Mouse (Mus musculus): ENCODE data around the gene Megf8.

Megf8 gene

GRCm38 (mm10) chr7:25316532-25317445 is at the start of gene Megf8:
TSS of gene Megf8 (plus strand) at chr7:25317164.
- peak; percentile 94 for DNase-seq (ENCODE audit: low read depth, low spot score)

DNA sequence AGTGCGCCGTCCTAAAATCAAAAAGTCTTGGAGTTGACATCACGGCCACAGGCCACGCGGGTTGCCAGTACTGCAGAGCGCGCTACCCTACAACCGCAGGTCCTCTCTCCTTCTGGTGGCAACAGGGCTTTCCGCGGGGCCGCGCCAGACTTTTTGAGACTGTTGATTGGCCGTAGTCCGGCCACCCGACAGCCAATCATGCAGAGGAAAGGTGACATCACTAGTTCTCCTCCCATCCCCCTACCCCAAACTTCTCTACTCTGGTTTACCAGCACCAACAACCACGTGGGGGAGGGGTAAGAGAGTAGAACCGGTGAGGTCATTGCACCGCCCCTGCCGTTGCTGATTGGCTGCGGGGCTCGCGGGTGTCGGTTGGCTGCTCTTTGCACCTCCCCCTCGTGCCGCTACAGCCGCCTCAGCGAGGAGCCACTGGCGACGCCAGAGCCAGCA is 49.6 kb upstream of the Megf8 start, which contains the start of gene Cic:
Cic (plus strand) TSS at position 404 of the 450 bp plus-strand sequence.
- DNase-seq (ENCODE audit: low read depth, low spot score), result peak; percentile 100
- H3K36me3 ChIP-seq (ENCODE audit: control insufficient read depth, insufficient read depth, low read length, poor library complexity, severe bottlenecking), result no peaks in the 10 kb centered on the region
- no peaks in the 10 kb centered on the region for H3K27me3 ChIP-seq (ENCODE audit: control insufficient read depth, insufficient read depth, low read length, poor library complexity, severe bottlenecking)

More at GRCm38 (mm10) chr7:25316532-25317445, at the start of gene Megf8:
- Histone ChIP-seq H3K27me3 (ENCODE audit: control insufficient read depth, insufficient read depth, low read length, poor library complexity, severe bottlenecking) (peaks cover 5% of the 10 kb centered on the region), H3K36me3 (ENCODE audit: control insufficient read depth, insufficient read depth, low read length, poor library complexity, severe bottlenecking) (no peaks in the 10 kb centered on the region)

DNA sequence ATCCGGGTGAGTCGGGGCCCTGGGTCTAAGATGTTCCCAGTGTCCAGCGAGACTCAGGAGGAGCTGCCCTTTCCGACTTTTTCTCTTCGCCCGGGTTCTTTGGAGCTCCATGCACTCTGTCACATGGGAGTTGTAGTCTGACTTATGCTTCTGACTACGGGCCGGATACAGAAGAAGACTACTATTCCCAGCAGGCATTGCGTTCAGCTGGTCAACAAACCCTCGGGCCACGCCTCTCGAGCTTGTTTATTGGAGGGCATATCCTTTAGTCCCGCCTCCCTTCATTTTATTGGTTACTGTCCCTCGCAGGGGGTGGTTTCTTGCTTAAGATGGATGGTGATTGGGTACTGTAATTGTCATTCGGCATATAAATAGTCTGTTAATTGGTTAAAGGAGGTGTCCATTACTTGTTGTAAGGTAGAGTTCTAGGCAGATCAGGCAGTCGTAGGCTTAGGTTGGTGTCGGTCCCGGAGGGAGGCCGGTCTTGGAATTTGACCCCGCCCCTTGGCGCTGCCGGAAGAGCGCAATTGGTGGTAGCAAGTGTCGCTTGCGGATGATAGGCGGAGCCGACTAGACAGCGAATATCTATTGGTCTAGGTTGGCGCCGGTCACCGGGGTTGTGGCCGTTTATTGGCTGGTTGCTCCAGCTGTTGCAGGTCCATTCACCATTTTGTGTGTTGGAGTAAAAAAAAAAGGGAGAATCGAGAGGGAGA is 49.1 kb upstream of the Megf8 start:
- H3K36me3 ChIP-seq (ENCODE audit: control insufficient read depth, insufficient read depth, low read length, poor library complexity, severe bottlenecking), result peaks cover 3% of the 10 kb centered on the region
- peak; percentile 100 for DNase-seq (ENCODE audit: low read depth, low spot score)
- H3K27me3 ChIP-seq (ENCODE audit: control insufficient read depth, insufficient read depth, low read length, poor library complexity, severe bottlenecking), result no peaks in the 10 kb centered on the region

GRCm38 (mm10) chr7:25268588-25268987 is 48.4 kb upstream of the Megf8 start:
- peaks cover 3% of the 10 kb centered on the region for H3K36me3 ChIP-seq (ENCODE audit: control insufficient read depth, insufficient read depth, low read length, poor library complexity, severe bottlenecking)
- no peak for DNase-seq (ENCODE audit: low read depth, low spot score)
- H3K27me3 ChIP-seq (ENCODE audit: control insufficient read depth, insufficient read depth, low read length, poor library complexity, severe bottlenecking), result no peaks in the 10 kb centered on the region

- H3K27me3 ChIP-seq (ENCODE audit: control insufficient read depth, insufficient read depth, low read length, poor library complexity, severe bottlenecking), result no peaks in the 10 kb centered on the region
- peak; percentile 29 for DNase-seq (ENCODE audit: low read depth, low spot score)
- peaks cover 3% of the 10 kb centered on the region for H3K36me3 ChIP-seq (ENCODE audit: control insufficient read depth, insufficient read depth, low read length, poor library complexity, severe bottlenecking)
Measured at GRCm38 (mm10) chr7:25269029-25269428, 47.9 kb upstream of the Megf8 start.

DNA sequence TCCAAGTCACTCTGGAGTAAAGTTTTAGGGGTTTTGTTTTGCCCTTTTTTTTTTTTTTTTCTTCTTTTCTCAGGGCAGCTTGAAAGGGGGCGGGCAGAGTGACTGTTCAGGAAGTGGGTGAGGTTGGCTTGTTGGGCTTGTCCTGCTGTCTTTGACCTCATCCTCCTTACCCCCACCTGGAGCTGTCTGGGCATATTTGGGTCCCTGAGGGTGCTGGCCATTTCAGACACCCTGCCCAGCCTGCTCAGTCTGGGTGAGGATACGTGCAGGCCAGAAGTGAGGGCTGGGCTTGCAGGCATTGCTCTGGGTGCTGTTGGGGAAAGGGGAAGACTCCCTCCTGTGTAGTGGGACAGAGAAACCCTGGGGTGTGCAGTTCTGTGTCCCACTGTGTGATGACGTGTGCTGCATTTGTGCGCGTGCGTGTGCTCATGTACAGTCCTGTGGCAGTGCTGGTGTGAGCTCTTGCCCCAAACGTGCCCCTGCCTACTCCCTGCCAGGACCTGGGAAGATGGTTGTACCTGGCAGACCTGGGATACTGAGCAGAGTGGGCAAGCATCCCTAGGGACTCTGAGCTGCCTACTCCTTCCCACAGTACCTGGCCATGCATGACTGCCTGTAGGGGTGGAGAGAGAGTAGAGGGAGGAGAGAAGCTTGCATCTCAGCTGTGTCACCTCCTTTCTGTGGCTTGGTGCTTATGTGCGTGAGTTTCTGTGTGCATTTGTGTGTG is 47.3 kb upstream of the Megf8 start:
- Histone ChIP-seq H3K27me3 (ENCODE audit: control insufficient read depth, insufficient read depth, low read length, poor library complexity, severe bottlenecking) (no peaks in the 10 kb centered on the region), H3K36me3 (ENCODE audit: control insufficient read depth, insufficient read depth, low read length, poor library complexity, severe bottlenecking) (peaks cover 3% of the 10 kb centered on the region)
- DNase-seq (ENCODE audit: low read depth, low spot score), result peak; percentile 69

- DNase-seq (ENCODE audit: low read depth, low spot score), result no peak
- no peaks in the 10 kb centered on the region for H3K27me3 ChIP-seq (ENCODE audit: control insufficient read depth, insufficient read depth, low read length, poor library complexity, severe bottlenecking)
- peaks cover 3% of the 10 kb centered on the region for H3K36me3 ChIP-seq (ENCODE audit: control insufficient read depth, insufficient read depth, low read length, poor library complexity, severe bottlenecking)
Measured at GRCm38 (mm10) chr7:25270652-25271633, 46.0 kb upstream of the Megf8 start.

- H3K36me3 ChIP-seq (ENCODE audit: control insufficient read depth, insufficient read depth, low read length, poor library complexity, severe bottlenecking), result peaks cover 3% of the 10 kb centered on the region
- no peak for DNase-seq (ENCODE audit: low read depth, low spot score)
- H3K27me3 ChIP-seq (ENCODE audit: control insufficient read depth, insufficient read depth, low read length, poor library complexity, severe bottlenecking), result no peaks in the 10 kb centered on the region
Measured at GRCm38 (mm10) chr7:25271651-25272444, 45.1 kb upstream of the Megf8 start.

- Histone ChIP-seq H3K36me3 (ENCODE audit: control insufficient read depth, insufficient read depth, low read length, poor library complexity, severe bottlenecking) (peaks cover 3% of the 10 kb centered on the region), H3K27me3 (ENCODE audit: control insufficient read depth, insufficient read depth, low read length, poor library complexity, severe bottlenecking) (no peaks in the 10 kb centered on the region)
- no peak for DNase-seq (ENCODE audit: low read depth, low spot score)
Measured at GRCm38 (mm10) chr7:25272445-25273258, 44.3 kb upstream of the Megf8 start.

GRCm38 (mm10) chr7:25273259-25274241 is 43.4 kb upstream of the Megf8 start:
- Histone ChIP-seq H3K27me3 (ENCODE audit: control insufficient read depth, insufficient read depth, low read length, poor library complexity, severe bottlenecking) (no peaks in the 10 kb centered on the region), H3K36me3 (ENCODE audit: control insufficient read depth, insufficient read depth, low read length, poor library complexity, severe bottlenecking) (peaks cover 3% of the 10 kb centered on the region)
- DNase-seq (ENCODE audit: low read depth, low spot score), result no peak

- H3K36me3 ChIP-seq (ENCODE audit: control insufficient read depth, insufficient read depth, low read length, poor library complexity, severe bottlenecking), result peaks cover 3% of the 10 kb centered on the region
- no peak for DNase-seq (ENCODE audit: low read depth, low spot score)
- no peaks in the 10 kb centered on the region for H3K27me3 ChIP-seq (ENCODE audit: control insufficient read depth, insufficient read depth, low read length, poor library complexity, severe bottlenecking)
Measured at GRCm38 (mm10) chr7:25274571-25274970, 42.4 kb upstream of the Megf8 start.

DNA sequence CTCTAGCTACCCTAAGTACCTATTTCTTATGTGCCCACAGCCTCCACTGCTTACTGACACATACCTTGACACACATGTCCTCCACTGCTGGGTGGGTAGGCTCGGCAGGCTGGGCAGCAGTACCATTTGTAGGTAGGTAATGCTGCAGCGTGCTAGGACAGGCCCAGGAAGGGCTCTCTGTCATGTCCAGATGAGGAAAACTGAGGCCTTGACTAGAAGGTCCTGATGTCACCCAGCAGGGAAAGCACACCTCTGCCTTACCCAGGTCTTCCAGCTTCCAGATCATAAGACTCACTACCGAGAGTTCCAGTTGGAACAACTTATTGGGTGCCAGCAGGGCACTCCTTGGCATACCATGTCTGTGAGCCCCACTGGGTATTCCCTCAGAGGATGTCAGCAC is 42.0 kb upstream of the Megf8 start:
- DNase-seq (ENCODE audit: low read depth, low spot score), result no peak
- Histone ChIP-seq H3K27me3 (ENCODE audit: control insufficient read depth, insufficient read depth, low read length, poor library complexity, severe bottlenecking) (no peaks in the 10 kb centered on the region), H3K36me3 (ENCODE audit: control insufficient read depth, insufficient read depth, low read length, poor library complexity, severe bottlenecking) (peaks cover 3% of the 10 kb centered on the region)

Measured in splenic B cell, adult 2 months (primary cell).